Mouse (Mus musculus): Measurements from ENCODE around the gene 2310011J03Rik.
A peak's percentile ranks its signal among the peaks of the same experiment; 100 is the strongest.

2310011J03Rik gene

DNA sequence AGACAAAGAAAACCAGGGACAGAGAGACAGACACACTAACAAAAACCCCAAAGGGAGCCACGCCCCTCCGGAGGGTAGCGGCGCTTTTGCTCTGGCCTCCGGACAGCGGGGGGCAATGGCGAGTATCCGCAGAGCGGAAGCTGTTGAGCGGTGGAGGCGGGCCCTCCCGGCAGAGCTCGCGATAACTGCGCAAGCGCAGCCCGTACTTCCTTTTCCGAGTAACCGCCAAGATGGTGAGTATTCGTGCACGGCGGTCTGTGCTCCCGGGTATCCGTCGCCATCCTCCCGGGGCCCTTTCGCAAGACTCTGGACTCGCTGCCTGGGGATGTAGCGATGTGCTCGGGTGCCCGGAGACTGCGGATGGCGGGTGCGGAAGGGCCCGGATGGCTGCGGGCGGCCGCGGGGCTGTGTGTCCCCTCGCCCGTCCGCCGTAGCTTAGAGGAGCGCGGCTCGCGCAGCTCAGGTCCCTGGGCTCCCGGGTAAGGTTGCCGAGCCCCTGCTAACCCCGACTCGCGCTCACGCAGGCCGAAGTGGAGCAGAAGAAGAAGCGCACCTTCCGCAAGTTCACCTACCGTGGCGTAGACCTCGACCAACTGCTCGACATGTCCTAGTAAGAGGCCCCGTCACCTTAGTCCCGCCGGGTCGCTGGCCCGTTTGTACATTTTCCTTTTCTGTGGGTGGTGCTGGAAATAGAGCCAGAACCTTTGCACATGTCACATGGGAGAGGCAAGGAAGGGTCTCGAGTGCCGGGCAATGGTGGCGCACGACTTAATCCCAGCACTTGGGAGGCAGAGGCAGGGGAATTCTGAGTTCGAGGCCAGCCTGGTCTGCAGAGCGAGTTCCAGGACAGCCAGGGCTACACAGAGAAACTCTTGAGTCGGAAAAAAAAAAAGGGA is 27.8 kb downstream of the 2310011J03Rik start, which contains the start of gene Rps15:
TSS of gene Rps15 (plus strand) at position 203 of the 896 bp plus-strand sequence.
- peak; percentile 96 for DNase-seq (ENCODE audit: low spot score)

GRCm38 (mm10) chr10:80288657-80289056 is 31.7 kb downstream of the 2310011J03Rik start:
- DNase-seq (ENCODE audit: low spot score): no peak

- no peak for DNase-seq (ENCODE audit: low spot score)
These were observed 32.2 kb downstream of the 2310011J03Rik start for GRCm38 (mm10) chr10:80288097-80288496.

- DNase-seq (ENCODE audit: low spot score): no peak
These were observed 34.9 kb downstream of the 2310011J03Rik start for GRCm38 (mm10) chr10:80285222-80286070.

- no peak for DNase-seq (ENCODE audit: low spot score)
These were observed 37.6 kb downstream of the 2310011J03Rik start for GRCm38 (mm10) chr10:80282481-80283441.

GRCm38 (mm10) chr10:80281921-80282371 is 38.4 kb downstream of the 2310011J03Rik start:
- no peak for DNase-seq (ENCODE audit: low spot score)

DNA sequence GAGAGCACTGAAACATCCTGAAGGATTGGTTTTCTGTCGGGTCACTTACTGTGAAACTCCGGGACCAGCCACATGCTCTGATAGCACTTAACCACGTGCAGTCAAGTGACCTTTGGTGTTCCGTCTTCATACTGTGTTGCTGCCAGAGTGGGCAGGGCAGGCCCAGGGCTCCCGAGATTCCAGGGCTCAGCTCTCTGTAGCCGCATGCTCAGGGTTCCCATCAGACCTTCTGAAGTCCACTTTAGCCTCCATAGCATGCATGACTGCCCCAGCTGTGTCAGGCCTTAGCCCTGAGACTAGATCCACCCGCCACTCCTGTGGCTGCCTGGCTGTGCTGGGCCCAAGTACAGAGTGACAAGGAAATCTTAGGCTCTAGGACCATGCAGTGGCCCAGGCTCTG is 39.0 kb downstream of the 2310011J03Rik start:
- no peak for DNase-seq (ENCODE audit: low spot score)

GRCm38 (mm10) chr10:80279273-80279672 is 41.1 kb downstream of the 2310011J03Rik start:
- DNase-seq (ENCODE audit: low spot score): no peak

- DNase-seq (ENCODE audit: low spot score): no peak
These were observed 41.9 kb downstream of the 2310011J03Rik start for GRCm38 (mm10) chr10:80278390-80278789.

- DNase-seq (ENCODE audit: low spot score): no peak
These were observed 44.1 kb downstream of the 2310011J03Rik start for GRCm38 (mm10) chr10:80276238-80276637.

DNA sequence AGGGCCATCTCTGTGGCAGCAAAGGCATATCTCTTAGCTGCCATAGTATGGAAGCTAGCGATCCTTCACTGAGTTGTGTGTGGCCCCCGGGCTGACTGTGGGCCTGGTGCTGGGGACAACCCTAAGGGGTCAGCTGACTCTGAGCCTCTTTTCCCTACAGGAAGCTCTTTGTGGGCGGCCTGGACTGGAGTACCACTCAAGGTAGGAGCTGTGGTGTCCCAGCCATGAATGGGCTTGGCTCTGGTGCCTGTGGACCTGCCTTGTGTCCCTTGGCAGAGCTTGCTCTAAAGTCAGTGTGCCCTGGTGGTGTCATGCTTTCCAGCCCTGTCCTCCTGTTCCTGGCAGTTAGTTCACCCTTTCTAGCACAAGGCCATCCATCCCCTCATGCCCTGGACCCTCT is 46.5 kb downstream of the 2310011J03Rik start:
- DNase-seq (ENCODE audit: low spot score): no peak

DNA sequence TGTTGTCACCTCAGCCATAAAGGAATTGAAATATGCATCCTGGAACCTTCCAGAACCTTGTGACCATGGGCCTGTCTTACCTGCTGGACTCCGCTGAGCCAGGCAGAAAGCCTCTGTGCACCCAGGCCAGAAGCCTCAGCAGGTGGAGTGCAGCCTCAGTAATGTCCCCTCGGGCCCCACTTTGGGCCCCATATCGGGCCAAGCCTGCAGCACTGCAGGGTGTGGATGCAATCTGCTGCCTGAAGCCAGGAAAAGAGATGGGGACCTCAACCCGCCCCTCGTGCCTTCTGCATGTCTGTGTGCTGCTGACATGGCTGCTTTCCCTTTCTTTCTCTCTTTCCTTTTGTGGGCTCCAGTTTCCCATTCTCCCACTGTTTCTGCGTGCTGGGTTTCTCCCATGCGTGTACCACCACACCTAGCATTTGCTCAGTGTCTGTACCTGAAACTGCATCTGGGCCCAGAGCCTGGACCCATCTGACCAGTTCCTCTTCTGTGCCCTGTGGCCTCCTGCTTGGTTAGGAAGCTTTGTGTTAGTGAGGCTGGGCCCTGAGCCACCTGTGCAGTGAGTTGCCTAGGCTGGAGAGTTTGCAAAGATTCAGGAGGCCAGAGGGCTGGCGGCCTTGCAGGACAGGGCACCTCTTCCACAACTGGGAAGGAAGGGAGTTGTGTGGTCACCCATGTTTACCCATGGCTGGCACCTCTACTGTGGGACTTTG is 48.3 kb downstream of the 2310011J03Rik start:
- DNase-seq (ENCODE audit: low spot score): no peak

- DNase-seq (ENCODE audit: low spot score): peak; percentile 46
These were observed 49.0 kb downstream of the 2310011J03Rik start for GRCm38 (mm10) chr10:80271186-80271843.

GRCm38 (mm10) chr10:80270734-80271181 is 49.6 kb downstream of the 2310011J03Rik start:
- no peak for DNase-seq (ENCODE audit: low spot score)

DNA sequence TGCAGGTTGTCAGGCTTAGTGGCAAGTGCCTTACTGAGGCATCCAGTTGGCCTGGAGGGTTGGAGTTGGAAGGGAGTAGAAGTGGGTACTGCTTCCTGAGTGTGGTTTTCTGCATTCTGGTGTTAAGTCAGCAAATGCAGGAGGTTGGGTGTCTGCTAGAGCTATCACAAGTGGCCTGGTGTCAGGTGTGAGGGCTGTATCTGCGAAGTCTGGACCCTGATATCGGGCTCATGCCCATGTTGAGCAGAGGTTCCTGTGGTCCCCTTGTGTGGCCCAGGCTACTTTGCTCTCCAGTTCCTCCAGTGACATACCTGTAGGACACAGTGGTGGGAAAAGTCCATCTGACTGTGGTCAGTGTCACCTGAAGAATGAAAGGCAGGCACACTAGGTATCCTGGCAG is 50.2 kb downstream of the 2310011J03Rik start:
- DNase-seq (ENCODE audit: low spot score): no peak

Measured in T-cell, adult 2 months (primary cell).